Mouse (Mus musculus): Measurements from ENCODE around the gene Ldb3.

DNA sequence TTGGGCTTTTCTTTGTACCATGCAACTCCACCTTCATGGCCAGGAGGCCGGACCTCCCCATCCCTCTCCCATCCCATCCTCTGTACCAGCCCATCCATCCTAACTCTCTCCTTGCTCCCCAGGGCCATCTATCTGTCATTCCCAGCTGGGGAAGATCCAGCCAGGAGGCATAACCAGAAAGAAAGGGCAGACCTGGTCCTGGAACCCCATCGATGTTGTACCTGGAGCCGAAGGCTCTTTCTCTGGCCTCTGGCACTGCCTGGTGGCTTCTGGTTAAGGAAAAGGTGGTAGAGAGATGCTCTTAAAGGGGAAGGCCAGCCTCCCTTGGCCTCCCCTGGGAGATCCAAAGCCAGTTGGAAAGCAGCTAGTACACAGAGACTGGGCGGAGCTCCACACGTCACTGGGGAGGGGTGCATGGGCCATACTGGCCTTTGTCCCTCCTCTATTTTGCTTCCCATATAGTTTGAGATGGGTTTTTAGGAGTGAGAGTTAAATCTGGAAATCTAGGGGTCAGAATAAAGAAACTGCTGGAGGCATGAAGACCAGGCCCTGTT is 1.6 kb upstream of the Ldb3 start:
- TF ChIP-seq EP300 (IDR thresholded peaks at IDR 0.05; ENCODE audit: low read depth) (no peak), CTCF (IDR thresholded peaks at IDR 0.05; ENCODE audit: low read depth) (no peak)
